Mouse (Mus musculus) retina, postnatal 1 day (tissue): ENCODE measurements around the gene Fgfr2.
A peak's percentile ranks its signal among the peaks of the same experiment; 100 is the strongest.

Experiments used
- DNase-seq: peaks from one replicate; pipeline ENCODE4 v3.0.0-alpha.2; 2012

Fgfr2 gene

DNA sequence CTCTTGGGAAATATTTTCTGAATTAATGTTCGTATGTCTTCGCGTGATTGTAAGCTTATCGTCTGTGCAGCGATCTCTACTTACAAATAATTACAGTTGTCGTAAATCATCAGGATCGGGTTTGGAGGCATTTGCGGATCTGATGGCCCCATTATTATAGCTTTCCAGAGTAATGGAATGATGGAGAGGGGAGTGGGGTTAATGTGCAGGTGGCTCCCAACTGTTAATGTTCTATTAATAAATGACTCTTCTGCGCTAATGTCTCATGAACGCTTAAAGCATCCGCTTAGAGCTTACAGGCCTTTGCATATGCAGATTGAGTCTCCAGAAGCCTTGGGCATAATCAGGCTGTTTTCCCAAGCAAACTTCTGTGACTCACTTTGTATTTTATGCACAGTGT lies 1144.5 kb downstream of the Fgfr2 start:
- no peak for DNase-seq

DNA sequence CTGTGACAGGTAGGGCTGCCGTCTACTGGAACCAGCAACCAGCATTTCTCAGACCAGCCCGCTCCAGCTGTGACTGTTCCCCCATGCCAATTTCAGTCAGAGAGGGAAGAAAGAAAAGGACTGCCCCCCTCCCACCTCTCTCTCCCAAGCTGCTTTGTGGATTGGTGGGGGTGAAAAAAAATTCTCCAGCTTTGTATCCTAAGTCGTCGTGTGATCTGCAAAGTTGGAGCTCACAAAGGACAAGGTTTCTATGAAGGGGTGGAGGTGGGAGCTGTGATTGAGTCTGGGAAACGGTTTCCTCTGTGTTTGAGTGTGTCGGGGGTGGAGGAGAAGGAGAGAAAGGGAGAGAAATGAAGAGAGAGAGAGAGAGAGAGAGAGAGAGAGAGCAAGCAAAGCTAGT lies 1147.3 kb downstream of the Fgfr2 start:
- DNase-seq: no peak

DNA sequence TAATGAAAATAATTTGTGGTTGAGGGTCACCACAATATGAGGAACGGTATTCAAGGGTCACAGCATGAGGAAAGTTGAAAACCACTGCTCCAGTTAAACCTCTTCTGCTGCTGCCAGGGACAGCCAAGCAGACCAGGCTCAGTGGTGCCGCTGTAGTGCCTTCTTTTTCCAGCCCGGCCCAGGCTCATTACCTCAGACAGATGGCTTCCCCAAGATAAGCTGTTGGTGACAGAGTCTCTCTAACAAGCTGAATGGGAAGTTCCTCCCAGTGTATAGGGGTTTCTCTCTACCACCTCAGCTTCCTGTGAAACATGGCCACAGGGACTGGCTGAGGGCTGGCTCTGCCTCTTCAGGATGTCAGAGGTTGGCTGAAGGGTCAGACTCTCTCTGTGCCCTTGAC lies 1152.9 kb downstream of the Fgfr2 start:
- peak; percentile 40 for DNase-seq

DNA sequence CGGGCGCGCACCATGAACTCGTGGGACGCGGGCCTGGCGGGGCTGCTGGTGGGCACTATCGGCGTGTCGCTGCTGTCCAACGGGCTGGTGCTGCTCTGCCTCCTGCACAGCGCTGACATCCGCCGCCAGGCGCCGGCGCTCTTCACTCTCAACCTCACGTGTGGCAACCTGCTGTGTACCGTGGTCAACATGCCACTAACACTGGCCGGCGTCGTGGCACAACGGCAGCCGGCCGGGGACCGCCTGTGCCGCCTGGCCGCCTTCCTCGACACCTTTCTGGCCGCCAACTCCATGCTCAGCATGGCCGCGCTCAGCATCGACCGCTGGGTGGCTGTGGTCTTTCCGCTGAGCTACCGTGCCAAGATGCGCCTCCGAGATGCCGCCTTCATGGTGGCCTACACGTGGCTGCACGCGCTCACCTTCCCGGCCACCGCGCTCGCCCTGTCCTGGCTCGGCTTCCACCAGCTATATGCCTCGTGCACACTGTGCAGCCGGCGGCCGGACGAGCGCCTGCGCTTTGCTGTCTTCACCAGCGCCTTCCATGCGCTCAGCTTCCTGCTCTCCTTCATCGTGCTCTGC lies 1156.1 kb downstream of the Fgfr2 start:
- DNase-seq: peak; percentile 42

DNA sequence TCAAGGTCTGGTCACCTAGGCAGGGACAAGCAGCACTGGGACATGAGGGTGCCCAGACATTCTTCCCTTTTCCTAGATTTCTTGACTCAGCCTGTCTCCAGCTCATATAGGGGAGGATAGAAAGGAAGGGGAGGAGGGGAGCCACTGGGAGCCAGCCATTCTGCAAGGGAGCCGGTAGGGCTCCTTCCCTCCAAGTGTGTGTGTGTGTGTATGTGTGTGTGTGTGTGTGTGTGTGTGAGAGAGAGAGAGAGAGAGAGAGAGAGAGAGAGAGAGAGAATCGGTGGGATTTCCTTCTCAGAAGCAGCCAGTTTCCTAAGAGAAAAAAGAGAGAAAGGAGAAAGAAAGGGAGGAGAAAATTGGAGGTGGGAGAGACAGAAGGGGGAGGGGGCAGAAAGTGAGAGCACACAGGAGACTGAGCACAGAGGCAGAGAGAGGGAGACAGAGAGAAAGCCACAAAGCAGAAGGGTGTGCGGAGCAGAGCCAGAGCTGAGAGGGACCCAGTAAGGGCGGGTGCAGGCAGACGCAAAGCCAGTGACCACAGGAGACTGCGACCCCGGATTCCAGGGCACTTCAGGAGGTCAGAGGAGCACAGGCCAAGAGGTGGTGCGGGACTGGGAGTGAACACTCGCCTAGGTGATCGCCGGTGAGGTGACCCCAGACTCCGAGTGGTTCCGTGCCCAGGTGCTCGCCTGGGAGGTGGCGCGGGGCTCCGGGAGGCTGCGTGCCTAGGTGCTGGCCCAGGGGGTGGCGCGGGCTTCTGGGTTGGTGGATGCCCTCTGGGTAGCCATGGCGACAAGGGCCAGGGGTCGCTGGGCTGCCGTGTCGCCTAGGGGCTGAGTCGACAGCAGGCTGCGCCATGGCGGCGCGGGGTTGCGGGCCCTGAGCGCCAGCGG lies 1156.9 kb downstream of the Fgfr2 start, which contains the start of gene Gpr26:
Gpr26 (plus strand) TSS at position 438 of the 893 bp plus-strand sequence.
- peak; percentile 16 for DNase-seq

DNA sequence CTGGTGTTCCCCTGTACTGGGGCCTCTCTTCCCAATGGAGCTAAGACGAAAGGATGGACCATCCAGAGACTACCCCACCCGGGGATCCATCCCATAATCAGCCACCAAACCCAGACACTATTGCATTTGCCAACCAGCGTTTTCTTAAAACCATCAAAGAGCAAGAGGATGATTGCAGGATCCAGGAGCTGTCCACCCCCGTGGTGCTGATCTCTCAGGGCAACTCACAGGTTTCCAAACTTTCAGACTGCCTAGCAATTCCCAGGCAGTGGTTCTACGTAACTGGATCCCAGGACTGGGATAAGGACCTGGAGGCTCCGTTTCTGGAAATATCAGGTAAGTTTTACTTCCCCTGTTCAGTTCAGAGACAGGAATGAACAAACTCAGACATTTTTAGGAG lies 1162.6 kb downstream of the Fgfr2 start:
- peak; percentile 51 for DNase-seq

DNA sequence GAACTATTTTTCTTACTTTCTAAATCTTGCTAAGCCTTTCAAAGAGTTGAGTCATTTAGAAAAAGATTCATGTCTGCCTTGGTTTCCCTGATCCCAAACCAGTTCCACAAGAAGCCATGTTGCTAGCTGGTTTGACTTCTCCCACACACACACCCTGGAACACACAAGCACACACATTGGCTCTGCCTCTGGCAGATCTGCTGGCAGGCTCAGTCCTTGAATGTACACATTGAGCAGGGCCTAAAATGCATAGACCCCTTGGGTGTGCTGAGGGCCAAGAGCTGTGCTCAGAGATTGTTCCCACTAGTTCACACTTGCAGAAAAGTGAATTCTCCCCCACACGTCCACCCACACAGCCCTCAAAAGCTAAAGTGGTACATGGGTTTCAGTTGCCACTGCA lies 1164.4 kb downstream of the Fgfr2 start:
- no peak for DNase-seq

DNA sequence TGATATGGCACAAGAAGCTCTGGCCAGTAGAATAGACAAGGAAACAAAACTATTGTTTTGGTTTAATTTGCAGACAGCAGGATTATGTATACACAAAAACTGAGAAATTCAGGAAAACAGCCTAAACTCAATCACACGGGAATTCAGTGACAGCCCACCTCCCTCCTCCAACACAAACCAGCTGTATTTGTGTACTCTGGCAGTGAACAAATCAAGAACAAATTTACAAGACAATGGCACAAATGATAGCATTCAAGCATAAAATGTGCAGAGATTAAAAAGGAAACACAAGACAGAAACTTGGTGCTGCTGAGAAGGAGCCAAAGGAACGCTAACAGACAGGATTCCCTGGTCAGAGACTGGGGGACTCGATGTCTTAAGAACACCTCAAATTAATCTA lies 1169.7 kb downstream of the Fgfr2 start:
- no peak for DNase-seq

DNA sequence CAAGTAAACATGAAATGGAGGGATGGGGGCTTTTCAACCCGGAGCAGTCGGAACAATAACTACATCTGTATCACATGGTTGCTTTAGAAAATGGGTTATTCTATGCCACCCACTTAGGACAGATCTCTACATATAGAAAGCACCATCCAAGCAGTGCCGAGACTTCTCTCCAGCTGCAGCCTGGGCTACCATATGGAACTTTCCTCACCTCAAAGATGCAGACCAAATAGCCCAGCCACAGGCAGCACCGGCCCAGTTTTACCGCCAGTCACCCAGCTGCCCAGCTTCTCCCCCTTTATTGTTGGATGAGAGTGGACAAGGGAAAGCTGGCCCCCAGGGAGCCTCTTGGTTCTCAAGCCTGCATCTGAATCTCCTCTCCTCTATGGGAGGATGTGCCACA lies 1172.0 kb downstream of the Fgfr2 start:
- no peak for DNase-seq

DNA sequence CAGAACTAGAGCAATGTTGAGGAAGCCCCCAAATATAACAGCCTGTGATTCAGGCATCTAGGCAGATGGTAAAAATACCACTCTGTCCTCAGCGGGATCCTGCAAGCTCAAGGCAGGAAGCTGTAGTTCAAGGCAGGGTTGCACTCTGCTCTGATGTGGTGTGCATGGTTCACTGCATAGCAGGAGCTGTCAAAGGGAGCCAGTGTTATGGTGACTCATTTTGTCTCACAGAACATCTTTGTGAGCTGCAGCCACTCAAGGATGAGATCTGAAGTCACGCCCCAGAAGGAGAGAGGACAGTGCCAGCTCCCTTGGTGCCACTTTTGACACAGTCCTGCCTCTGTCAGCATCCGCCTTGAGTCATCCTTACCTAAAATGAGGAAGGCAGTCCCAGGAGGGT lies 1185.5 kb downstream of the Fgfr2 start:
- DNase-seq: no peak

DNA sequence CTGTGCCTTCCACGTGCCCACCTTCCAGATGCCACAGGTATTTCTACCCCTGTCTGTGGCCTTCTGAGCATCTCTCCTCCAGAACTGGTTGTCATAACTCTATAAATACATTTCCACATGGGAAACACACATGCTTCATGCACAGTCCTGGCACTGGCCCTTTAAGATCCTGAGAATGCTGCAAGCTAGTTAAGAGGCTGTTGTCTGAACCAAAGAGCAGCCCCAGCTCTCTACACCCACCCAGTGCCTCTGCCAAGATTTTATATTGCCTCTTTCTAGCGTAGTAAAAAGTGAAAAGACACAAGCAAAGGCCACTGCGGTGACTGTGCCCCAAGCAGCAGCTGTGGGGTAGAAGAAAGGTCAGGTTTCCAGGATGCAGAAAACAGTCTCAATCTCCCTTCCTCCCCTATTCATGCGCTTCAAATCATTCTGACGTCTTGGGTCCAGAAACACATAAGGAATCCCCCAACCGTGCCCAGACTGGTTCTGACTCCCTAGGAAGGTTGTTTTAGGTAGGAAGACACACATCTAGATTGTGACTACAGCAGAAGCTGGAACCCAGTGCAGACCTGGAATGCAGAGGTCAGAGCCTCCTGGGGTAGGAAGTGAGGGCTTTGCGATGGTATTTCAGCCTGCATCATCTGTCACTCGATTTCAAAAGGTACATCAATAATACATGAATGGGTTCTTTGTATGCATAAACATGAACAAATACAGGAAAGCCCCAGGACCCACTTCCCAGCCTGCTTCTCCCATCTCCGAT lies 1195.7 kb downstream of the Fgfr2 start:
- no peak for DNase-seq

DNA sequence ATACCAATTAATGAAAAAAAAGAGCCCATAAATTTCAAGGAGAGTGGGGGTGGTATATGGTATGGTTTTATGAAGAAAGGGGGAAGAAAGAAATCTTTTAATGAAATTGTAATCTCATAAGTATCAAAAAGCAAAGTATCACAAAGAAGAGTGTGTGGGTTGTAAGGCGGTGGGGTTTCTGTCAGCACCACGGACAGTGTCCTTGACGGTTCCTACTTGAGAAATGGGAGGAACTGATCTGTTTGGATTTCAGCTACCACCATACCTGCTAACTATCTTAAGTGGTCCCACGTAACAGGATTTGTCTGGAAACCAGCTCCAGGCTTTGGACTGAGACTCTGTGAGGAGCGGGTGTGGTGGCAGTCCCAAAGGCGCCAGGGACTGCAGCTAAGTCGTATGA lies 1205.8 kb downstream of the Fgfr2 start:
- no peak for DNase-seq

DNA sequence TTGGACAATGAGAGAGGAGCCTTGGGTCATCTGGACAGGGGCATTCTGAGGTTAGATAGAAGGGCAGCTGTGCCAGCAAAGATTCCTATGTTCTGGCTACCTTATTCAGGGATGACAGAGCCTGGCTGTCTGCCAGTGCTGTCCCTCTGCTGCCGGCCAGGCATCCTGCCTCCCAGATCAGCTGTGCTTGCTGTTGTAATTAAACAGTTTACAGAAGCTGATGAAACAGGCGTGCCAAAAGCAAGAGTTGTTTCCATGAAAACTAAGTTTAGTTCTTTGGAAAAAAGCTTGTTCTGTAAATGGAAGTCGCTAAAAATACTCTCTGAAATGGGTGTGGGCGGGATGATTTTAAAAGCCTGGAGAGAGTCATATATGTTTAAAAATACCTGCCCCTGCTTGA lies 1213.5 kb downstream of the Fgfr2 start:
- peak; percentile 53 for DNase-seq

DNA sequence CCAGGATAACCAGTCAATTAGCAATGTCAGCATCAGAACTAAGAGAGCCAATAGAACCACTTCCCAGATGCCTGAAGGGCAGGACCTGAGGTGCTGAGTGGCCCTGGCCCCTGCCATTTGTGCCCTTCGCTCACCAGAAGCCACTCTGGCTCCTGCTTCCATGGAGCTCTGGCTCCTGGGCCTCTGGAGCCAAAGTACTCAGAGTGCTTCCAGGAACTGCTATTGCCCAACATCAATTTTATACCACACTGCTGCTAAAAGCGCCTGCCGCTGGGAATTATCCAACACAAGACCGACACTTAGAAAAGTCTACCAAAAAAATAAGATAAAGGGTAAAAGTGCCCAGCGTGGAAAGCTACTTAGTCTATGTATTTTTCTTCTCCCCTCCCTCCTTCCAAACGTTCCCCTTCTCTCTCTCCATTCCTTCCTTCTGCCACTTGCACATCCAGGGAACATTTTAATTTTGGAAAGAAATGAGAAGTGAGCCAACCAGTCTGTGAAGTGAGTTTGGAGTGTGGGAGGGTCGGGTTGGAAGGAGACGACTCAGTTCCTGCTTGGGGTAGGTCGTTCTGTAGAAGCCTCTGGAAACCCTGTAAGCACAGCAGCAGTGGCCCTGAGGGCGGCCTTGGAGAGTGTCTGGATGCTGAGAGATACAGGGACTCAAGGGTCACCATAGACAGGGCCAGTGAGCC lies 1216.5 kb downstream of the Fgfr2 start:
- no peak for DNase-seq

DNA sequence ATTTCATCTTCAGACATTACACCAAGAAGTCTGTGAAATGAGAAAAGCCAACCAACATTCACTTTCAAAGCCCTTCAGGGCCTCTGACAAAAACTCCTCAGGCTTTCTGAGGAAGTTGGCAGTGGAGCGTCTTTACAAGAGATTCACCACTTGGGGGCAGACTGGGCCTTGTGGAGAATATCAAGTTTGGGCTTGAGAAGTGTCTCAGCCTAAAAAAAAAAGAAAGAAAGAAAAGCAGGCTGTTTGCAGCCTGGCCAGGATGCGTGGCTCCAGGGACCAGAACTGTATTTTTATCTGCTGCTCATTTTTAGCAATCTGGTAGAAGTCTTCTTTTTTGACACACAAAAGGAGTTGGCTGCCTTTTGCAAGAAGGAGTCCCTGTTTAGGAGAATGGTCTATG lies 1223.8 kb downstream of the Fgfr2 start:
- DNase-seq: peak; percentile 78

DNA sequence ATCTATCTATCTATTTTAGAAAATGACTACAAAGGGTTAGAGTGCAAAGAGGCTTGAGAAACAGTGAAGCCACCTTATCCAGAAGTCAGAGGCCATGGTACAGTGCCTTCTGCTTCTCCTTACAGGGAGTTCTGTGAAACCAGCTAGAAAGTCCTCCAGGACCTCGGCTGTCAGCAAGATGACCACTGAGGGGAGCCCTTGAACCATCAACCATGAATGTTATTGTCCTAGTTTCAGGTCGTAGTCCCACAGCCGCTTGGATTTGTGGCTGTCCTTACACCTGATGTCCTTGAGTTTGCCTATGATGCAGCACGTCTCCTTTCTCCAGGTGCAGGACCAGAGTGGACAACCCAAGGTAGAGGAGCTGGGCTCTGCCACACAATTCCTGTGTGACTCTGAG lies 1225.9 kb downstream of the Fgfr2 start:
- peak; percentile 65 for DNase-seq

DNA sequence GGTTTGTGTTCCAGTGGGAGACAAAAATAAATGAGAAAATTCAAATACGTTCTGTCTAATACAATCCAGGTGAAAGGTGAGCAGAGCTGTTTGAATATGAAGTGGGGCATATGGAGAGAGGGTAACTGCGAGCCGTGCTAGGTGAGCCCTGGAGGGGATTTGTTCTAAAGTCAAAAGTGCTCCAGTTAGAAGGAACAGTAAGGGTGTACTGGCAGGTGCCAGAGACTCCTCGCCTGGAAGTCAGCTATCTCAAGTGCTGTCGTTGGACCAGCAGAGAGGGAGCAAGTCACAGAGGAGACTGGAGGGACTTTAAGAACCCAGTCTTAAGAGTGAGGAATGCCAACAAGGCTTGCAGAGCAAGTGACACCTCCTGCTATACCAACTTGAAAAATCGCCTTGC lies 1240.3 kb downstream of the Fgfr2 start:
- DNase-seq: no peak

DNA sequence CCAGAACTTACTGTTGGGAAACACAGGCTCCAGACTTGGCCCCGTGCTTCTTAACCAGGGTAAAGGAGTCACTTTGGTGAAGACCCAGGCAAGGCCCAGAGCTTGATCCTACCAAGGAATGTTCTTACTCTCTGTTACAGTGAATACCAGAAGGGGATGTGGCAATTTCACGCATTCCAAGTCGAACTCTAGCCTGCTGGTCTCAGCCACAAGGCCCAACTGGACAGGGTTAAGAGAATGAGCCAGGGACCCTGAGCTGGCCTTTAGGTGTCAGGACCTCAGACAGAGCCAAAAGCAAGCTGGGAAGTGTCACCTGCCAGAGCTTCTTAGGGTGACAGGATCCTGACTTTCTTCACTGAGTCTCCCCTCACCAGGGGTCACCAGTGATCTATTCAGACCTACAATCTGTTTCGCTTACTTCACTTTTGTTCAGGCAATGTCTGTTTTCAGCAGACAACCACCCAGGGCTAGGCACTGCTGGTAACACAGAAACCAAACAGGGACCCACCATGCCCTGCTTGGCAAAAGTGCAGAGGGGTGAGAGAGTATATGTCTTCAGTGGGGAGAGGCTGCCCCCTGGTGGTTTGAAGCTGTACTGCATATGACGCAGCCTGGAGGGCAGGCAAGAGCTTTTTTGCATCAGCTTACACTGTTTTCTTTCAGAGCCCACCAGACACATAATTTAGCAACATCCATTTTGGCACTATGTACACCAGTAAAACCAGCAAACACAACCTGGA lies 1241.1 kb downstream of the Fgfr2 start:
- DNase-seq: peak; percentile 77

DNA sequence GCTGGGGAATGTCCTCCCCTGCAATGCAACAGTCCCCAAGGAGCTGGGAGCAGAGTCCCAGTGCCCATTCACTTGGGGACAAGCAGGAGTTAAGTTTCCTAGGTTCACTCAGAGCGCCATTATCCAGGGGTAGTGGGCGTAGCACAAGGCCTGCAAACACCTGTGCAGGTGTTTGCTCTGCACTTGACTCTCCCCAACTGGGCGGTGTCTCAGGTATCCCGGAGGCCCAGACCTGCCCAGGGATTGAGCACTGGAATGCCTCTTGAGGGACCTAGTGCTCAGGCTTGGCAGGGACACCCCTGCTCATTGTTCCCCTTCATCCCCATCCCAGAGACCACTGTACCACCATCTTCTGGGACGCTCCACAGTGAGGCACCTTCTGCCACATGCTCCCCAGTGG lies 1243.0 kb downstream of the Fgfr2 start:
- no peak for DNase-seq

DNA sequence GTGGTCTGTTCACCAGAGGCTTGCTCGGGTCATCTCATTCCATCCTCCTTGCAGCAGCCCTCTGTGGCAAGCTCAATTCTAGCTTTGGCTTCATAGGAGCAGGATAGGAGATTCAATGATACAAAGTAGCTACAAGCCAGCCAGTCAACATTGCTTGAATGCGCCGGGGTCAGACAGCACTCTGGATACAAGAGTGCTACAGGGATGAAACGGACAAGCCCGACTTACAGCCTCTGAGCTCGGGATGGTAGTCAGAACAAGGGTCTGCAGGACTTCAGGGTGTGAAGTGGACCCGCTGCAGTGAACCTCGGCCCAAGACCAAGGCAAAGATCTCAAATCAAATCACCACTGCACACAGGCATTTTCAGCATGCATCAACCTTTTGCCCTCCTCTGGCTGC lies 1244.3 kb downstream of the Fgfr2 start:
- DNase-seq: no peak

DNA sequence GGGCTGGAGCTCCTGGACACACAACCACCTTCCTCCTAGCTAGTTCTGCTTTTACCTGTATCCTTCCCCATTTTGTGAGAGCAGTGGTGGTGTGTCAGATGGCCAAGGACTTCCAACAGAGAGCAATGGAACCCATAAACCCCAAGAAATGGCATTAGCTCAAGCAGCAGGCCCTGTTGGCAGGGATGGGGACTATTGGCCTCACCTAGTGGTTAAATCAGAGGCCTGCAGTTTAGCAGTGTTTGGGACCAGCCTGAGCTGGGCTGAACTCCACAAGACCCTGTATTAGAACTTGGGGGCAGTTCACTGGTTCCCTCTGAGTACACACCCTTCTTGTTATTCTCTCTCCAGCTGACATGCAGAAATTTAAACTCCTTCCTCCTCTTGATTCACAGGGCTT lies 1262.0 kb downstream of the Fgfr2 start:
- DNase-seq: no peak

DNA sequence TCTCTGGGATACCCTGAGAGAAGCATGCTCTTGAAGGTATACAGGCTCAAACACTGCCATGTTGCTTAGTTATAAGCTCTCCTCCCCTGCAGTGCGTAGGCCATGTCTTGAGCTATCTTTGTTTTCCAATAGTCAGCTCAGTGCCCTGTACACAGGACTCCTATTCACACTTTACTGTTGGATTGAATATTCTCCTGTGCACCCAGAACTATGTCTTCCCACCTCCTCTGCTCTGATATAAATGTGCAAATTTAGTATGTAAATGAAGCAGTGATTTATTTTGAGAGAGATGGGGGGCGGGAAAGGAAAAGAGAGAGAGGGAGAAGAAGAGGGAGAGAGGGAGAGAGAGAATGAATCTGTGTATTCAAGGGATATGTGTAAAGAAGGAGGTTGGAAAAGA lies 1267.5 kb downstream of the Fgfr2 start:
- DNase-seq: no peak

DNA sequence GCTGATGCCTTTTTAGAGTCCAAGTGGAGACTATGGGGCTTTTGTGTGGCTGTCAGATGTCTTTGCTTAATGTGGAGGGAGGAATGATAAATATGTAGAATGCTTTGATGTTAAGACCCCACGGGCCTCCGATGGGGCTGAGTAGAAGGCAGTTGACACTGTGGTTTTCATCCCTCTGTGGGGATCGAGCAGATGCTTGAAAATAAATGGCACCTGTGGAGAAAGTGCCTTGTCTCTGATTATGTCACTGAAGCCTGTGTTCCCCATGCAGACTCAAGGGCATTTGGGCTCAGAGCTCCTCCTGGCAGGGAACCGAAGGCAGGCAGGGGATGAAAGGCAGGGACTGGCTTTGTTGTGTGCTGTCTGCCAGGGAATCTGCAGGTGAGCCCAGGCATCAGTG lies 1272.6 kb downstream of the Fgfr2 start:
- DNase-seq: no peak
